39 mouse cellular contexts compared by ENCODE assay signal in genomic region chr4:101000622-101001021, GRCm38 (mm10). TPM values are rescaled to one million over a fixed set of nuclear protein-coding genes. Genes with fewer than 3 reads are reported as not detected.
"Had no signal": no experiment of that assay in that cellular context is flagged by ENCODE, and none has a peak within 500 bp of the region (broad histone marks: within the 10 kb centered on the region; RNA-seq: fewer than 3 reads in every experiment).

No protein-coding gene starts in this region.

- H3K4me2 ChIP-seq: embryonic facial prominence, embryonic 12.5 days; embryonic facial prominence, embryonic 13.5 days; embryonic facial prominence, embryonic 15.5 days; forebrain, embryonic 12.5 days; forebrain, embryonic 13.5 days; forebrain, embryonic 15.5 days had no signal

- H3K9ac ChIP-seq: embryonic facial prominence, embryonic 12.5 days; embryonic facial prominence, embryonic 13.5 days; embryonic facial prominence, embryonic 15.5 days; forebrain, embryonic 12.5 days; forebrain, embryonic 13.5 days; forebrain, embryonic 15.5 days; forebrain, postnatal 0 days had no signal

- H3K27ac ChIP-seq: embryonic facial prominence, embryonic 10.5 days; embryonic facial prominence, embryonic 12.5 days; embryonic facial prominence, embryonic 13.5 days; embryonic facial prominence, embryonic 15.5 days; forebrain, embryonic 10.5 days; forebrain, embryonic 12.5 days; forebrain, embryonic 13.5 days; forebrain, embryonic 15.5 days; gastrocnemius, adult 2 months; heart, adult 2 months had no signal

- H3K4me3 ChIP-seq: embryonic facial prominence, embryonic 10.5 days; embryonic facial prominence, embryonic 12.5 days; embryonic facial prominence, embryonic 13.5 days; embryonic facial prominence, embryonic 15.5 days; erythroblast, embryonic 14.5 days; forebrain, embryonic 10.5 days; forebrain, embryonic 12.5 days; forebrain, embryonic 13.5 days; forebrain, embryonic 15.5 days; gastrocnemius, adult 2 months; heart, adult 2 months had no signal

- DNase-seq: cerebellum, adult 2 months; cerebellum, adult 8-10 months; cerebellum, adult 9-10 months; cerebellum, adult 9-11 months; cerebellum, postnatal 10 days; cerebellum, postnatal 14 days; cerebellum, postnatal 25 days; cerebellum, postnatal 36 days; embryo, embryonic 11 days; forebrain, postnatal 0 days; gastrocnemius, adult 2 months; gastrocnemius, postnatal 10 days; gastrocnemius, postnatal 14 days; gastrocnemius, postnatal 25 days; gastrocnemius, postnatal 36 days; heart, adult 2 months had no signal

- H3K9me3 ChIP-seq: embryonic facial prominence, embryonic 10.5 days; embryonic facial prominence, embryonic 12.5 days; embryonic facial prominence, embryonic 13.5 days; embryonic facial prominence, embryonic 15.5 days; forebrain, embryonic 10.5 days; forebrain, embryonic 12.5 days; forebrain, embryonic 13.5 days; forebrain, embryonic 15.5 days had no signal

- H3K27me3 ChIP-seq: embryonic facial prominence, embryonic 12.5 days; embryonic facial prominence, embryonic 13.5 days; embryonic facial prominence, embryonic 15.5 days; forebrain, embryonic 12.5 days; forebrain, embryonic 13.5 days; forebrain, embryonic 15.5 days had no signal

- ATAC-seq: forebrain, embryonic 13.5 days; forebrain, embryonic 14.5 days; forebrain, embryonic 15.5 days; forebrain, embryonic 16.5 days; forebrain, postnatal 0 days had no signal

- H3K4me1 ChIP-seq: embryonic facial prominence, embryonic 10.5 days; embryonic facial prominence, embryonic 12.5 days; embryonic facial prominence, embryonic 15.5 days had no signal

RNA-seq across cellular contexts. Expression of gene Gm10577, which starts 19.9 kb away (rescaled TPM):
- total RNA-seq: common myeloid progenitor, adult 5-6 weeks; forebrain, postnatal 0 days; gastrocnemius, adult 18-20 months; gastrocnemius, adult 2 months; gastrocnemius, adult 8-10 months; gastrocnemius, postnatal 10 days; gastrocnemius, postnatal 14 days; gastrocnemius, postnatal 25 days; gastrocnemius, postnatal 36 days; gastrocnemius, postnatal 4 days; granulocyte monocyte progenitor cell, adult 5-6 weeks; heart, adult 2 months; heart, adult 8-10 months had no signal
- polyA plus RNA-seq: cerebellum, adult 2 months; cortical plate, adult 2 months; embryonic facial prominence, embryonic 10.5 days; embryonic facial prominence, embryonic 11.5 days; embryonic facial prominence, embryonic 12.5 days; embryonic facial prominence, embryonic 13.5 days; embryonic facial prominence, embryonic 14.5 days; embryonic facial prominence, embryonic 15.5 days; erythroblast, embryonic 14.5 days; forebrain, embryonic 10.5 days; forebrain, embryonic 11.5 days; forebrain, embryonic 12.5 days; forebrain, embryonic 13.5 days; forebrain, embryonic 14.5 days; forebrain, embryonic 15.5 days; forebrain, embryonic 16.5 days; forebrain, postnatal 0 days; frontal cortex, adult 2 months; gonadal fat pad, adult 2 months; heart, adult 2 months had no signal
